Mouse (Mus musculus) midbrain, embryonic 12.5 days (tissue): Measurements from ENCODE around the gene Dusp1. TPM values are rescaled to one million over a fixed set of nuclear protein-coding genes. Genes with fewer than 3 reads are reported as not detected.

Experiments
- ATAC-seq: fragments of 200-750 bp; cut with Nextera tagmentation; 2 replicates; pipeline ENCODE4 v1.8.0; 2017; ENCODE audit warnings: low read depth, moderate TSS enrichment, moderate library complexity; ENCODE audit not compliant: low FRiP score
- H3K27ac ChIP-seq: fragments of 300-500 bp; sonication (generic); replicated peaks from 2 replicates; pipeline ENCODE4 v1.5.1; 2016; ENCODE audit warnings: mild to moderate bottlenecking
- H3K27me3 ChIP-seq: fragments of 300-500 bp; sonication (generic); 2 replicates; pipeline ENCODE4 v1.6.1; 2016; ENCODE audit warnings: mild to moderate bottlenecking
- H3K36me3 ChIP-seq: fragments of 300-500 bp; sonication (generic); 2 replicates; pipeline ENCODE4 v1.6.1; 2016
- H3K4me1 ChIP-seq: fragments of 300-500 bp; sonication (generic); 2 replicates; pipeline ENCODE4 v1.6.1; 2016
- H3K4me2 ChIP-seq: fragments of 300-500 bp; sonication (generic); replicated peaks from 2 replicates; pipeline ENCODE4 v1.6.1; 2016; ENCODE audit warnings: mild to moderate bottlenecking, moderate library complexity
- H3K4me3 ChIP-seq: fragments of 300-500 bp; sonication (generic); 2 replicates; pipeline ENCODE4 v1.5.1; 2016; ENCODE audit warnings: mild to moderate bottlenecking
- H3K9ac ChIP-seq: fragments of 300-500 bp; sonication (generic); replicated peaks from 2 replicates; pipeline ENCODE4 v1.6.1; 2016; ENCODE audit warnings: mild to moderate bottlenecking, moderate library complexity
- H3K9me3 ChIP-seq: fragments of 300-500 bp; sonication (generic); 2 replicates; pipeline ENCODE4 v1.6.1; 2016; ENCODE audit warnings: mild to moderate bottlenecking
- WGBS: fragments of 180-500 bp; shearing (Covaris S2); methylation state at CpG from one replicate; pipeline ENCODE4 v1.1.7; 2016; 5-methylcytosine and 5-hydroxymethylcytosine counted together
- polyA plus RNA-seq: library from polyadenylated mRNA; unstranded; fragments of >200 nt; fragmentation: Nextera tagmentation; extraction: Ambion mirVana; gene quantifications from 2 replicates; pipeline ENCODE4 v1.2.1, GENCODE M21; 2016

Gene Dusp1
- polyA plus RNA-seq, 1 experiment from 2014 or later: 35.4 TPM

DNA sequence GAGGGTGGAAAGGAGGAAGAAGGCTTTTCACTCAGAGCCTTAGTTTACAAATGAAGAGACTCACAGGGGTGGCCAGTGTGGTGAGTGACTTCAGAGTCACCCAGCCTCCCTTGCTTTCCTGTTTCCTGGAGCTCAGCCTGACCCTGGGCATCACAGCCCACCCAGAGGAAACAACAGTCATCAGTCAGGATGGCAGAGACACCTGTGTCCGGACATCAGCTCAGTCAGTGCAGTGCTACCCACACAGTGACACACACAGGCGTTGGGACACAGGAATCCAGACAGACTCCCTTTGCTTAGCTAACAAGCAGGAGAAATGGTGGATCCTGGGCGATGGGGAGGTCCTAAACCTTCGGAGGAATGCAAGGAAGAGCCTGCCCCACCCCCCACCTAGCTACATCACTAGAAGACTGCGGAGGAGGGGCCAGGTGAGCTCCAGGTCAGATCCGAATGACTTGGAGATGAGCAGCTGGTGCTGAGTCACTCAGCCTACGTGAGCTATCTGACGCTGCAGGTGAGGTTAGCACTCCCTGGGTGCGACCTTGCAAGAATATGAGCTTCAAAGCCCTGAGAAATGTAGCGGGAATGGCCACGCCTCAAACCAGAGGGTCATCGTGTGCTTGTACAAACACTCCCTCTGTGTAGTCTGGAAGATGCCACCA is 12.6 kb downstream of the Dusp1 start:
- H3K36me3 ChIP-seq: no peaks in the 10 kb centered on the region
- no peak overlapping the region for H3K4me2 ChIP-seq
- no peaks in the 10 kb centered on the region for H3K4me1 ChIP-seq
- H3K9ac ChIP-seq: no peak overlapping the region
- no peak overlapping the region for H3K4me3 ChIP-seq
- H3K27ac ChIP-seq: no peak overlapping the region
- ATAC-seq: no peak
- peaks cover 9% of the 10 kb centered on the region for H3K27me3 ChIP-seq
- no peaks in the 10 kb centered on the region for H3K9me3 ChIP-seq
- 15% methylated on average over 12 of the region's 12 CpGs for WGBS

DNA sequence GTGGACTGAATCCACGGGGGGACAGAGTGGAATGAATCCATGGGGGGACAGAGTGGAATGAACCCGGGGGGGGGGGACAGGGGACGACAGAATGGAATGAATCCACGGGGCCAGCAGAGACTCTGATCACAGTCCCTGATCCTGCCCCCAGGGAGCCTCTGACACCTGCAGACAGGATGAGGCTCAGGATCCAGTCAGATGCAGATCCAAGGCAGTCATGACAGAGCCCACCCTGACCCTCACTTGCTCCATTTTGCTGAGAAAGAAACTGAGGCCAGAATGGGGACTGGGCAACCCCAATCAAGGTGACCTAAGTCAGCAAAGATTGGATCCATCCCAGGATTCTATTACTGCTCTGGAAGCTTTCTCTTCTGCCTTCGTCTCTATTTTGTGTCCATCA is 13.4 kb downstream of the Dusp1 start:
- WGBS: 15% methylated on average over 5 of the region's 5 CpGs
- no peaks in the 10 kb centered on the region for H3K4me1 ChIP-seq

DNA sequence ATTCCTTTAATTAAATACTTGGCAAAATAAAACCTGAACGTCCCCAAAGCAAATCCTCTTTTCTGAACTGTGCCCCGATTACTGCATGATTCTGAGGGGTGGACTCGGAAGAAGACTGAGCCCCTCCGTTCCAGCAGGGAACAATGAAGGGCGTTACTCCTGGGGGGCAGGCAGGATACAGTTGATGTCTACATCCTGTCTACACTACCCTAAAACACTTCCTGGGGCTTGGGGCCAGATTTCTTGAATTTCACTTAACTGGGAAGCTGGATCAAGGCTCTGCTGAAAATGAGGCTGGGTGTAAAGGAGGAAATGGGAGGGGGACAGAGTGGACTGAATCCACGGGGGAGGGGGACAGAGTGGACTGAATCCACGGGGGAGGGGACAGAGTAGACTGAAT is 14.2 kb downstream of the Dusp1 start:
- Histone ChIP-seq H3K4me3 (no peak overlapping the region), H3K9me3 (no peaks in the 10 kb centered on the region), H3K36me3 (no peaks in the 10 kb centered on the region), H3K27me3 (peaks cover 9% of the 10 kb centered on the region), H3K9ac (no peak overlapping the region), H3K4me2 (no peak overlapping the region), H3K4me1 (no peaks in the 10 kb centered on the region), H3K27ac (no peak overlapping the region)
- ATAC-seq: no peak
- WGBS: 44% methylated on average over 7 of the region's 7 CpGs

More for the DNA sequence above, 13.4 kb downstream of the Dusp1 start:
- no peak overlapping the region for H3K4me3 ChIP-seq
- no peak overlapping the region for H3K9ac ChIP-seq
- H3K4me2 ChIP-seq: no peak overlapping the region
- no peak overlapping the region for H3K27ac ChIP-seq
- ATAC-seq: no peak
- no peaks in the 10 kb centered on the region for H3K9me3 ChIP-seq
- peaks cover 9% of the 10 kb centered on the region for H3K27me3 ChIP-seq
- H3K36me3 ChIP-seq: no peaks in the 10 kb centered on the region

- Histone ChIP-seq H3K9ac (no peak overlapping the region), H3K4me1 (no peaks in the 10 kb centered on the region), H3K27ac (no peak overlapping the region), H3K4me3 (no peak overlapping the region), H3K36me3 (no peaks in the 10 kb centered on the region), H3K4me2 (no peak overlapping the region), H3K9me3 (no peaks in the 10 kb centered on the region), H3K27me3 (peaks cover 7% of the 10 kb centered on the region)
- ATAC-seq: no peak
- 91% methylated on average over 8 of the region's 8 CpGs for WGBS
Measured at GRCm38 (mm10) chr17:26544319-26544963, 17.5 kb downstream of the Dusp1 start.

DNA sequence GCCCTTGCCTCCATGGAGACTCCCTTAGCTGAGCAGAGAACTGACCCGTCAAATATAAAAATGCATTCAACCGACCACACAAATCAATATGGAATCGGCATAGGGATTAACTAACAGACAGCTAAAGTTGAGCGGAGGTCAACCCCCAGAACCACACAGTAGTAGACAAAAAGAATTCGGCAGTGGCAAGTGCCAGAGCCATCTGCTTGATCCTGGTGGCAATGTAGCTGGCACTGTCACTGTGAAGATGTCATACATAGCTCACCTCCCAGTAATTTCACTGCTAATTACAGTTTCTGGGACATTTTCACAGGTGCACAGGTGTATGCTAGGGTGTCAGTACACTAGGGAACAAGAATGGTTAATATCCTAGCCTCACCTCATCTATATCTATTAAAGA is 21.8 kb downstream of the Dusp1 start:
- Histone ChIP-seq H3K4me3 (no peak overlapping the region), H3K9me3 (no peaks in the 10 kb centered on the region), H3K4me2 (no peak overlapping the region), H3K9ac (no peak overlapping the region), H3K27ac (no peak overlapping the region), H3K27me3 (no peaks in the 10 kb centered on the region; the same call in 1 of the 2 replicates), H3K36me3 (no peaks in the 10 kb centered on the region), H3K4me1 (no peaks in the 10 kb centered on the region)
- 82% methylated on average over 5 of the region's 5 CpGs for WGBS
- ATAC-seq: no peak

DNA sequence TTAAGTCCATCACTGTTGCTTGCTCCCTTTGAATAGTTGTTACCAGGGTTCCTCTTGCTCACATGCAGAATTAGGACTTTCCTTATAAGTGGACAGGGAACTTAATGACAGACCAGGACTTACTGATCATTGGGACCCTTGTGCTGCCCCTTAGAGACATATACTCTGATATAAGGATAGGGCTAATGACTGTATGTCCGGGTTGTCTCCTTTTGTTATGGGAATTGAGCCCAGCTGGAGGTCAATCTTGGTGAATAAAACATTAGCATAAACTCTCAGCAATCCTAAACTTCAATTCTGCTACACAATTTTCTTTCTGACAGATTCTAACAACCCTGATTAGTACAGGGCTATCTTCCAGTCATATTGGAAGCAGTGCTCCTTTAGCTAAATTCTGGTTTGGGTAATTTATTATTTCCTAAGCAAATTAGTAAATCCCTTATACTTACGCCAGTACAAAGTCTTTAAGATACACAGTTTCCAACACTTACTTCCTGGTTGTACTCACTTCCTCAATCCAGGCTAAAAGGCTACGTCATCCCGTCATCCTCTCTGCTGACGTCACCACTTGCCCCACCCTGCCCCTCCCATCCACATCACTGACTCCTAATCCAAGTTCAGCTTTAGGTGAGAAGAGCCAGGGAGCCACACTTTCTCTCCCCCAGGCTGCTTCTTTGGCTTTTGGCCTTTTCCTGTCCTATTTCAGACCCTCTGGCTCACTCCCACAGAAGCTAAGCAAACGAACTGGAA is 24.0 kb downstream of the Dusp1 start:
- 30% methylated on average over 6 of the region's 6 CpGs for WGBS
- ATAC-seq: no peak
- Histone ChIP-seq H3K4me1 (no peaks in the 10 kb centered on the region), H3K9me3 (no peaks in the 10 kb centered on the region), H3K4me2 (no peak overlapping the region), H3K4me3 (no peak overlapping the region), H3K27me3 (no peaks in the 10 kb centered on the region; the same call in 1 of the 2 replicates), H3K9ac (no peak overlapping the region), H3K36me3 (no peaks in the 10 kb centered on the region), H3K27ac (no peak overlapping the region)

- Histone ChIP-seq H3K9me3 (no peaks in the 10 kb centered on the region), H3K4me1 (no peaks in the 10 kb centered on the region), H3K9ac (no peak overlapping the region), H3K27me3 (no peaks in the 10 kb centered on the region; the same call in 1 of the 2 replicates), H3K4me2 (no peak overlapping the region), H3K4me3 (no peak overlapping the region), H3K36me3 (no peaks in the 10 kb centered on the region), H3K27ac (no peak overlapping the region)
- no peak for ATAC-seq
- 84% methylated on average over 7 of the region's 7 CpGs for WGBS
Measured at GRCm38 (mm10) chr17:26535251-26536136, 26.4 kb downstream of the Dusp1 start.

GRCm38 (mm10) chr17:26534695-26535094 is 27.2 kb downstream of the Dusp1 start:
- Histone ChIP-seq H3K4me2 (no peak overlapping the region), H3K36me3 (no peaks in the 10 kb centered on the region), H3K9ac (no peak overlapping the region), H3K4me1 (no peaks in the 10 kb centered on the region), H3K4me3 (no peak overlapping the region), H3K9me3 (no peaks in the 10 kb centered on the region), H3K27me3 (no peaks in the 10 kb centered on the region; the same call in 1 of the 2 replicates), H3K27ac (no peak overlapping the region)
- WGBS: 86% methylated on average over 5 of the region's 5 CpGs
- no peak for ATAC-seq

- no peak overlapping the region for H3K4me2 ChIP-seq
- no peak overlapping the region for H3K27ac ChIP-seq
- no peaks in the 10 kb centered on the region; the same call in 1 of the 2 replicates for H3K27me3 ChIP-seq
- H3K36me3 ChIP-seq: no peaks in the 10 kb centered on the region
- H3K4me1 ChIP-seq: no peaks in the 10 kb centered on the region
- WGBS: 84% methylated on average over 5 of the region's 5 CpGs
- no peak overlapping the region for H3K4me3 ChIP-seq
- no peaks in the 10 kb centered on the region for H3K9me3 ChIP-seq
- ATAC-seq: no peak
- no peak overlapping the region for H3K9ac ChIP-seq
Measured at GRCm38 (mm10) chr17:26533871-26534372, 28.0 kb downstream of the Dusp1 start.

DNA sequence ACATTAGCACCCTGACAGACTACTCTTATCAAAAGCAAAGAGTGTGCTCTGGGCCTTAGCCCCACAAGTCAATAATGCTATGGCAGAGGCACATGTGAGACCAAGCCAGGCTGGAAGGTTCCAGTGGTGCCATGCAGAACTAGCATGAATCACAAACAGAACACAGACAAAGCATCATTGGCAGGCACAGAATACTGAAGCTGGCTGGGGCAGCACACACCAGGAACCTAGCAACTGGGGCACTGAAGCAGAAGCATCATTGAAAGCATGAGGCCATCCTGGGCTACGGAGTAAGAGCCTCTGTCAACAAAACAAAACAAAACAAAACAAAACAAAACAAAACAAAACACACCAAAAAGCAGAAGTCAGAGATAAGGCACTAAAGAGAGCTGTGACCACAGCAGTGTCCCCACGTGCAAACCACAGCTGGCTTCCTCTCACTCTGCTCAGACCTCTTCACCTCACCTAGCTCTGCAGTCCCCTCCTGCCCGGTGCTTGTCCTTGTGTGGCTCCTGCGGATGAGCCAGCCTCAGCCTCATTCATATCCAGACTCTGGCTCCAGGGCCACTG is 29.4 kb downstream of the Dusp1 start:
- ATAC-seq: no peak
- Histone ChIP-seq H3K36me3 (no peaks in the 10 kb centered on the region), H3K27ac (no peak overlapping the region), H3K4me2 (no peak overlapping the region), H3K4me3 (no peak overlapping the region), H3K4me1 (no peaks in the 10 kb centered on the region), H3K9me3 (no peaks in the 10 kb centered on the region), H3K9ac (no peak overlapping the region), H3K27me3 (no peaks in the 10 kb centered on the region; the same call in 1 of the 2 replicates)
- WGBS: 56% methylated on average over 4 of the region's 4 CpGs

GRCm38 (mm10) chr17:26531395-26532027 is 30.4 kb downstream of the Dusp1 start:
- no peaks in the 10 kb centered on the region for H3K36me3 ChIP-seq
- H3K9ac ChIP-seq: no peak overlapping the region
- H3K27ac ChIP-seq: no peak overlapping the region
- 90% methylated on average over 7 of the region's 7 CpGs for WGBS
- no peak for ATAC-seq
- no peak overlapping the region for H3K4me2 ChIP-seq
- H3K27me3 ChIP-seq: no peaks in the 10 kb centered on the region; the same call in 1 of the 2 replicates
- no peak overlapping the region for H3K4me3 ChIP-seq
- H3K9me3 ChIP-seq: no peaks in the 10 kb centered on the region
- no peaks in the 10 kb centered on the region for H3K4me1 ChIP-seq
